Mouse (Mus musculus) ES-E14 (cell line): Measurements from ENCODE around the gene Mrps14. TPM values are rescaled to one million over a fixed set of nuclear protein-coding genes. Genes with fewer than 3 reads are reported as not detected.

Source experiments
- DNase-seq: peaks from one replicate; pipeline ENCODE4 v3.0.0-alpha.2; 2013; ENCODE audit warnings: low read depth, low spot score
- H3K27ac ChIP-seq: 2 replicates; pipeline ENCODE4 v1.5.1; 2012; ENCODE audit warnings: low read depth, mild to moderate bottlenecking, low read length, moderate library complexity, mixed read lengths; ENCODE audit not compliant: poor library complexity, insufficient read depth, severe bottlenecking
- H3K36me3 ChIP-seq: 2 replicates; pipeline ENCODE4 v1.6.1; 2012; ENCODE audit warnings: mild to moderate bottlenecking, low read length, moderate library complexity, mixed read lengths; ENCODE audit not compliant: control insufficient read depth, poor library complexity, insufficient read depth, severe bottlenecking
- H3K4me1 ChIP-seq, 2 experiments: fragments of 150-350 bp in 1 of 2; sonication (generic) in 1 of 2; 2 replicates each; pipeline ENCODE4 v1.6.1; 2012; ENCODE audit warnings: low read length in 2 of 2, mild to moderate bottlenecking in 1 of 2, mixed read lengths in 1 of 2; ENCODE audit not compliant: control insufficient read depth in 2 of 2, insufficient read depth in 2 of 2, poor library complexity in 1 of 2
- H3K4me3 ChIP-seq, 2 experiments: fragments of 150-350 bp in 1 of 2; sonication (generic) in 1 of 2; 2 replicates each; pipeline ENCODE4 v1.5.1; 2012; ENCODE audit warnings: low read length in 2 of 2, low read depth in 1 of 2, mild to moderate bottlenecking in 1 of 2, mixed read lengths in 1 of 2; ENCODE audit not compliant: insufficient read depth in 1 of 2, poor library complexity in 1 of 2, severe bottlenecking in 1 of 2
- H3K9ac ChIP-seq: 2 replicates; pipeline ENCODE4 v1.6.1; 2012; ENCODE audit warnings: low read depth, mild to moderate bottlenecking, low read length, mixed read lengths; ENCODE audit not compliant: poor library complexity, insufficient read depth, severe bottlenecking
- H3K9me3 ChIP-seq: fragments of 150-350 bp; sonication (generic); 2 replicates; pipeline ENCODE4 v1.6.1; 2012; ENCODE audit warnings: low read depth, mild to moderate bottlenecking, low read length; ENCODE audit not compliant: control insufficient read depth, insufficient read depth
- CHD2 ChIP-seq: IDR thresholded peaks from 2 replicates; pipeline ENCODE4 v1.6.1; 2014; ENCODE audit warnings: mild to moderate bottlenecking, low read depth, low read length, inconsistent platforms
- HCFC1 ChIP-seq: IDR thresholded peaks from 2 replicates; pipeline ENCODE4 v1.6.1; 2012; ENCODE audit warnings: low read length, inconsistent platforms, borderline replicate concordance; ENCODE audit not compliant: insufficient read depth
- MAFK ChIP-seq: IDR thresholded peaks from 2 replicates; pipeline ENCODE4 v1.6.1; 2014; ENCODE audit warnings: mild to moderate bottlenecking, low read depth, low read length, inconsistent platforms; ENCODE audit not compliant: insufficient read depth
- ZC3H11A ChIP-seq: IDR thresholded peaks from 2 replicates; pipeline ENCODE4 v1.6.1; 2012; ENCODE audit warnings: low read depth, mild to moderate bottlenecking, inconsistent platforms, low read length, borderline replicate concordance
- ZNF384 ChIP-seq: IDR thresholded peaks from 2 replicates; pipeline ENCODE4 v1.6.1; 2012; ENCODE audit warnings: low read depth, low read length, inconsistent platforms
- in situ Hi-C, 2 experiments: fragments of 600-800 bp; cut with MboI; formaldehyde crosslinking; loops; one replicate each; pipeline ENCODE4 v1.15.1; 2025; ENCODE audit warnings: low sequenced_read_pairs in 2 of 2, inconsistent platforms in 1 of 2; ENCODE audit not compliant: unreplicated experiment in 2 of 2
- total RNA-seq: library from RNA; depleted of rRNA; stranded (reverse); fragments of 300-350 nt; gene quantifications from 2 replicates; pipeline ENCODE4 v1.2.3, GENCODE M21; 2012; rRNA removed

The Mrps14 gene
- 70.3 and 71.6 TPM in 2 replicates for total RNA-seq

- peak within 1 kb of the TSS; percentile 95 to 98 for H3K4me3 ChIP-seq
- H3K4me1 ChIP-seq: peaks cover 0 to 2% of the 10 kb centered on the region in 2 experiments; a peak in 1 of 4 replicates
- DNase-seq: peak; percentile 97
- TF ChIP-seq CHD2: peak; percentile 98
- TF ChIP-seq HCFC1: no peak; the same call in 1 of the 2 replicates
- in situ Hi-C loops: no loop called here
- peaks cover 16% of the 10 kb centered on the region for H3K36me3 ChIP-seq
- H3K27ac ChIP-seq: peak within 1 kb of the TSS; percentile 70; the same call in 1 of the 2 replicates
- H3K9me3 ChIP-seq: peaks cover 15% of the 10 kb centered on the region
- H3K9ac ChIP-seq: peak within 1 kb of the TSS; percentile 99
Measured at GRCm38 (mm10) chr1:160194529-160195336, at the start of gene Mrps14. Gene Mrps14, plus strand, starts transcription at chr1:160195215.

DNA sequence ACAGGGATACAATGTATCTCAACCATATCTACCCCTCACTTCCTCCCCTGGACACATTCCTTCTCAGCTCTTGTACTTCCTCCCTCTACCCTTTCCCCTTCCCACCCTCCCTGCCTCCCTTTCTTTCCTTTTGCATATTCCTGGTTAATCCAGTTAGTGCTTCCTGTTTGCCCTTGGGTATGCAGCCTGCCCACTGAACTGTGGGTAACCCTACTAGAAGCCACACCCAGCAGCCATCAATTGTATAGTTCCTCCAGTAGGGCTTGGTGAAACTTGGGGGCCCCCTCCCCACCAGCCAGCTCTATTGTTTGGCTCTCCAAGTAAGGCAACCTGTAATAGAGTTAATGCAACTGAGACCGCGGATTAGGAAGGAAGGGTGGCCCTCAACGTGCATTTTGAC is 49.4 kb upstream of the Mrps14 start:
- DNase-seq: no peak
- in situ Hi-C loops: no loop called here
- no peaks in the 10 kb centered on the region for H3K36me3 ChIP-seq
- peak overlapping the region; percentile 24 for H3K9ac ChIP-seq
- TF ChIP-seq HCFC1 (no peak), ZC3H11A (no peak), ZNF384 (no peak), CHD2 (no peak), MAFK (no peak)
- H3K27ac ChIP-seq: no peak overlapping the region
- peak overlapping the region; percentile 58 to 62 for H3K4me3 ChIP-seq
- peaks cover 0 to 14% of the 10 kb centered on the region in 2 experiments; a peak in 1 of 4 replicates for H3K4me1 ChIP-seq
- no peaks in the 10 kb centered on the region for H3K9me3 ChIP-seq

GRCm38 (mm10) chr1:160147274-160147673 is 47.7 kb upstream of the Mrps14 start:
- no peak overlapping the region for H3K4me3 ChIP-seq
- H3K27ac ChIP-seq: no peak overlapping the region
- no peak for TF ChIP-seq MAFK
- TF ChIP-seq ZC3H11A: no peak
- no peak for TF ChIP-seq ZNF384
- TF ChIP-seq CHD2: no peak
- TF ChIP-seq HCFC1: no peak
- DNase-seq: no peak
- H3K9me3 ChIP-seq: no peaks in the 10 kb centered on the region
- peaks cover 0 to 14% of the 10 kb centered on the region in 2 experiments; a peak in 1 of 4 replicates for H3K4me1 ChIP-seq
- H3K36me3 ChIP-seq: no peaks in the 10 kb centered on the region
- H3K9ac ChIP-seq: no peak overlapping the region
- in situ Hi-C loops: no loop called here

- in situ Hi-C loops: no loop called here
- H3K4me1 ChIP-seq: peaks cover 0 to 14% of the 10 kb centered on the region in 2 experiments; a peak in 1 of 4 replicates
- no peaks in the 10 kb centered on the region for H3K9me3 ChIP-seq
- no peak overlapping the region for H3K27ac ChIP-seq
- H3K9ac ChIP-seq: no peak overlapping the region
- no peak overlapping the region for H3K4me3 ChIP-seq
- DNase-seq: no peak
- TF ChIP-seq MAFK (no peak), ZNF384 (no peak), CHD2 (no peak), HCFC1 (no peak), ZC3H11A (no peak)
- H3K36me3 ChIP-seq: no peaks in the 10 kb centered on the region
Measured at GRCm38 (mm10) chr1:160149291-160149906, 45.6 kb upstream of the Mrps14 start.
